Mouse (Mus musculus) telencephalon, adult 2 months (tissue): ENCODE results near the gene Il1rl2.

ENCODE experiments used
- DNase-seq: peaks from one replicate; pipeline ENCODE4 v3.0.0-alpha.2; 2011; ENCODE audit warnings: low read depth, low spot score

The Il1rl2 gene

GRCm38 (mm10) chr1:40324955-40325702 lies 719 bp downstream of the Il1rl2 start:
- no peak for DNase-seq

GRCm38 (mm10) chr1:40325711-40326327 lies 1.4 kb downstream of the Il1rl2 start:
- no peak for DNase-seq

GRCm38 (mm10) chr1:40327604-40328003 lies 3.2 kb downstream of the Il1rl2 start:
- no peak for DNase-seq

- DNase-seq, result no peak
Measured at GRCm38 (mm10) chr1:40329526-40329925, 5.1 kb downstream of the Il1rl2 start.

GRCm38 (mm10) chr1:40330181-40330580 lies 5.8 kb downstream of the Il1rl2 start:
- no peak for DNase-seq

GRCm38 (mm10) chr1:40339346-40339745 lies 14.9 kb downstream of the Il1rl2 start:
- DNase-seq, result no peak

GRCm38 (mm10) chr1:40340102-40340501 lies 15.7 kb downstream of the Il1rl2 start:
- DNase-seq, result no peak

- no peak for DNase-seq
Measured at GRCm38 (mm10) chr1:40352158-40352903, 27.9 kb downstream of the Il1rl2 start.

- no peak for DNase-seq
Measured at GRCm38 (mm10) chr1:40352904-40353286, 28.5 kb downstream of the Il1rl2 start.

GRCm38 (mm10) chr1:40354665-40355064 lies 30.3 kb downstream of the Il1rl2 start:
- no peak for DNase-seq

- no peak for DNase-seq
Measured at GRCm38 (mm10) chr1:40355431-40355843, 31.0 kb downstream of the Il1rl2 start.

- DNase-seq, result no peak
Measured at GRCm38 (mm10) chr1:40355904-40356521, 31.6 kb downstream of the Il1rl2 start.

- DNase-seq, result no peak
Measured at GRCm38 (mm10) chr1:40357921-40358320, 33.5 kb downstream of the Il1rl2 start.

GRCm38 (mm10) chr1:40358351-40358750 lies 33.9 kb downstream of the Il1rl2 start:
- no peak for DNase-seq

- DNase-seq, result peak; percentile 67
Measured at GRCm38 (mm10) chr1:40358771-40359181, 34.4 kb downstream of the Il1rl2 start.

- DNase-seq, result no peak
Measured at GRCm38 (mm10) chr1:40359731-40360130, 35.3 kb downstream of the Il1rl2 start.

- no peak for DNase-seq
Measured at GRCm38 (mm10) chr1:40360969-40361368, 36.6 kb downstream of the Il1rl2 start.

- peak; percentile 18 for DNase-seq
Measured at GRCm38 (mm10) chr1:40361596-40361995, 37.2 kb downstream of the Il1rl2 start.

GRCm38 (mm10) chr1:40362784-40363183 lies 38.4 kb downstream of the Il1rl2 start:
- DNase-seq, result no peak

GRCm38 (mm10) chr1:40372951-40373350 lies 48.5 kb downstream of the Il1rl2 start:
- no peak for DNase-seq

GRCm38 (mm10) chr1:40375148-40375547 lies 50.7 kb downstream of the Il1rl2 start:
- no peak for DNase-seq

- DNase-seq, result no peak
Measured at GRCm38 (mm10) chr1:40376745-40377144, 52.3 kb downstream of the Il1rl2 start.
